Mouse (Mus musculus): Measurements from ENCODE around the gene Fam50a.
A peak's percentile ranks its signal among the peaks of the same experiment; 100 is the strongest.

Gene Fam50a

GRCm38 (mm10) chrX:74312540-74313464 is at the start of gene Fam50a:
TSS of gene Fam50a (plus strand) at chrX:74313033.
- DNase-seq: peak; percentile 91

GRCm38 (mm10) chrX:74269736-74270061 is 43.1 kb upstream of the Fam50a start:
- no peak for DNase-seq

- DNase-seq: peak; percentile 90
Observed at GRCm38 (mm10) chrX:74270062-74270901, 42.6 kb upstream of the Fam50a start, which contains the start of gene Rpl10. TSS of gene Rpl10 (plus strand) at chrX:74270812.

GRCm38 (mm10) chrX:74270902-74271551 is 41.8 kb upstream of the Fam50a start:
- DNase-seq: peak; percentile 56

GRCm38 (mm10) chrX:74273422-74274322 is 39.2 kb upstream of the Fam50a start:
- no peak for DNase-seq

- DNase-seq: no peak
Observed at GRCm38 (mm10) chrX:74277916-74278315, 34.9 kb upstream of the Fam50a start.

- DNase-seq: no peak
Observed at GRCm38 (mm10) chrX:74281041-74281731, 31.6 kb upstream of the Fam50a start.

GRCm38 (mm10) chrX:74281732-74282394 is 31.0 kb upstream of the Fam50a start, which contains the start of the genes Taz and Dnase1l1:
TSS of gene Taz (plus strand) at chrX:74281912.
TSS of gene Dnase1l1 (minus strand) at chrX:74282337.
- peak; percentile 76 for DNase-seq

- DNase-seq: peak; percentile 91
Observed at GRCm38 (mm10) chrX:74282395-74283091, 30.3 kb upstream of the Fam50a start.

GRCm38 (mm10) chrX:74283092-74283437 is 29.8 kb upstream of the Fam50a start:
- no peak for DNase-seq

- no peak for DNase-seq
Observed at GRCm38 (mm10) chrX:74293431-74293830, 19.4 kb upstream of the Fam50a start.

GRCm38 (mm10) chrX:74296538-74297448 is 16.0 kb upstream of the Fam50a start, which contains the start of gene Atp6ap1:
TSS of gene Atp6ap1 (plus strand) at chrX:74297097.
- peak; percentile 94 for DNase-seq

- no peak for DNase-seq
Observed at GRCm38 (mm10) chrX:74298348-74298747, 14.5 kb upstream of the Fam50a start.

GRCm38 (mm10) chrX:74299721-74300120 is 13.1 kb upstream of the Fam50a start:
- no peak for DNase-seq

GRCm38 (mm10) chrX:74304867-74305700 is 7.7 kb upstream of the Fam50a start, which contains the start of gene Gdi1:
TSS of gene Gdi1 (plus strand) at chrX:74304998.
- DNase-seq: peak; percentile 83

GRCm38 (mm10) chrX:74328725-74329161 is 15.9 kb downstream of the Fam50a start, which contains the start of gene Plxna3:
TSS of gene Plxna3 (plus strand) at chrX:74329066.
- DNase-seq: peak; percentile 82

- no peak for DNase-seq
Observed at GRCm38 (mm10) chrX:74329215-74329671, 16.4 kb downstream of the Fam50a start.
